Mouse (Mus musculus) hindbrain, embryonic 14.5 days (tissue): Measurements from ENCODE around the gene Tmem116. TPM values are rescaled to one million over a fixed set of nuclear protein-coding genes. Genes with fewer than 3 reads are reported as not detected.

Experiments
- ATAC-seq: fragments of 200-750 bp; cut with Nextera tagmentation; 2 replicates; pipeline ENCODE4 v1.8.0; 2017; ENCODE audit warnings: moderate number of reproducible peaks, mild to moderate bottlenecking, moderate TSS enrichment, moderate library complexity; ENCODE audit not compliant: low FRiP score
- DNase-seq: peaks from one replicate; pipeline ENCODE4 v3.0.0-alpha.2; 2015; ENCODE audit warnings: low spot score
- H3K27ac ChIP-seq: fragments of 300-500 bp; sonication (generic); 2 replicates; pipeline ENCODE4 v1.5.1; 2014; ENCODE audit warnings: mild to moderate bottlenecking, moderate library complexity
- H3K27me3 ChIP-seq: fragments of 300-500 bp; sonication (generic); 2 replicates; pipeline ENCODE4 v1.6.1; 2014; ENCODE audit warnings: mild to moderate bottlenecking, low read length, mixed read lengths; ENCODE audit not compliant: control insufficient read depth, insufficient read depth
- H3K36me3 ChIP-seq: fragments of 300-500 bp; sonication (generic); replicated peaks from 2 replicates; pipeline ENCODE4 v1.6.1; 2014; ENCODE audit not compliant: control insufficient read depth, insufficient read depth
- H3K4me1 ChIP-seq: fragments of 300-500 bp; sonication (generic); replicated peaks from 2 replicates; pipeline ENCODE4 v1.6.1; 2014; ENCODE audit warnings: antibody characterized with exemption, low read length, mixed read lengths; ENCODE audit not compliant: control insufficient read depth, insufficient read depth
- H3K4me2 ChIP-seq: fragments of 300-500 bp; sonication (generic); replicated peaks from 2 replicates; pipeline ENCODE4 v1.6.1; 2014; ENCODE audit warnings: mild to moderate bottlenecking, moderate library complexity
- H3K4me3 ChIP-seq: fragments of 300-500 bp; sonication (generic); replicated peaks from 2 replicates; pipeline ENCODE4 v1.5.1; 2014; ENCODE audit warnings: mild to moderate bottlenecking, low read length
- H3K9ac ChIP-seq: fragments of 300-500 bp; sonication (generic); 2 replicates; pipeline ENCODE4 v1.6.1; 2014
- H3K9me3 ChIP-seq: fragments of 300-500 bp; sonication (generic); 2 replicates; pipeline ENCODE4 v1.6.1; 2016; ENCODE audit warnings: low read length; ENCODE audit not compliant: control insufficient read depth
- WGBS: fragments of 180-500 bp; shearing (Covaris S2); extraction: QIAGEN DNeasy Blood & Tissue Kit; methylation state at CpG from one replicate; pipeline ENCODE4 v1.1.7; 2014; 5-methylcytosine and 5-hydroxymethylcytosine counted together
- polyA plus RNA-seq: library from polyadenylated mRNA; unstranded; fragments of >200 nt; fragmentation: Nextera tagmentation; extraction: Ambion mirVana; gene quantifications from 2 replicates; pipeline ENCODE4 v1.2.1, GENCODE M21; 2014

Gene Tmem116
- polyA plus RNA-seq, result 1.2 and 1.9 TPM in 2 replicates

GRCm38 (mm10) chr5:121451644-121452025, at the start of gene Tmem116:
Tmem116 (plus strand) TSS chr5:121451893.
- peak; percentile 45 for DNase-seq
- WGBS, result under 1% methylated on average over 17 of the region's 17 CpGs
- peaks cover 33% of the 10 kb centered on the region for H3K36me3 ChIP-seq
- peak within 1 kb of the TSS; percentile 95 for H3K9ac ChIP-seq
- peak within 1 kb of the TSS; percentile 97 for H3K4me3 ChIP-seq
- no peaks in the 10 kb centered on the region for H3K9me3 ChIP-seq
- peaks cover 24% of the 10 kb centered on the region for H3K4me1 ChIP-seq
- H3K27me3 ChIP-seq, result no peaks in the 10 kb centered on the region
- H3K27ac ChIP-seq, result peak within 1 kb of the TSS; percentile 97
- ATAC-seq, result peak; percentile 46; the same call in 1 of the 2 replicates
- H3K4me2 ChIP-seq, result peak within 1 kb of the TSS; percentile 88

- peaks cover 77% of the 10 kb centered on the region for H3K36me3 ChIP-seq
- H3K4me1 ChIP-seq, result no peaks in the 10 kb centered on the region
- no peak for ATAC-seq
- DNase-seq, result no peak
- no peak overlapping the region for H3K27ac ChIP-seq
- no peak overlapping the region for H3K9ac ChIP-seq
- no peak overlapping the region for H3K4me3 ChIP-seq
- H3K9me3 ChIP-seq, result no peaks in the 10 kb centered on the region
- no peak overlapping the region for H3K4me2 ChIP-seq
- H3K27me3 ChIP-seq, result no peaks in the 10 kb centered on the region
- 94% methylated on average over 8 of the region's 8 CpGs for WGBS
These were observed 43.8 kb upstream of the Tmem116 start for GRCm38 (mm10) chr5:121407856-121408255.

GRCm38 (mm10) chr5:121410975-121411374, 40.7 kb upstream of the Tmem116 start:
- Histone ChIP-seq H3K9me3 (no peaks in the 10 kb centered on the region), H3K4me3 (no peak overlapping the region), H3K4me2 (no peak overlapping the region), H3K4me1 (no peaks in the 10 kb centered on the region), H3K9ac (no peak overlapping the region), H3K27ac (no peak overlapping the region), H3K27me3 (no peaks in the 10 kb centered on the region), H3K36me3 (peaks cover 90% of the 10 kb centered on the region)
- no peak for ATAC-seq
- no peak for DNase-seq
- WGBS, result 97% methylated on average over 4 of the region's 4 CpGs

GRCm38 (mm10) chr5:121420721-121421120, 31.0 kb upstream of the Tmem116 start:
- no peak for DNase-seq
- Histone ChIP-seq H3K27ac (no peak overlapping the region), H3K9me3 (no peaks in the 10 kb centered on the region), H3K36me3 (peaks cover 100% of the 10 kb centered on the region), H3K9ac (no peak overlapping the region), H3K27me3 (no peaks in the 10 kb centered on the region), H3K4me1 (no peaks in the 10 kb centered on the region), H3K4me2 (no peak overlapping the region), H3K4me3 (no peak overlapping the region)
- WGBS, result 94% methylated on average over 9 of the region's 9 CpGs
- no peak for ATAC-seq

- Histone ChIP-seq H3K9me3 (no peaks in the 10 kb centered on the region), H3K27me3 (no peaks in the 10 kb centered on the region), H3K4me3 (no peak overlapping the region), H3K4me2 (no peak overlapping the region), H3K4me1 (no peaks in the 10 kb centered on the region), H3K36me3 (peaks cover 100% of the 10 kb centered on the region), H3K27ac (no peak overlapping the region), H3K9ac (no peak overlapping the region)
- ATAC-seq (no peak), DNase-seq (no peak)
- WGBS, result 96% methylated on average over 6 of the region's 6 CpGs
These were observed 28.9 kb upstream of the Tmem116 start for GRCm38 (mm10) chr5:121422787-121423186.

GRCm38 (mm10) chr5:121423297-121423696, 28.4 kb upstream of the Tmem116 start:
- Histone ChIP-seq H3K9ac (no peak overlapping the region), H3K4me3 (no peak overlapping the region), H3K4me2 (no peak overlapping the region), H3K4me1 (no peaks in the 10 kb centered on the region), H3K36me3 (peaks cover 100% of the 10 kb centered on the region), H3K9me3 (no peaks in the 10 kb centered on the region), H3K27ac (no peak overlapping the region), H3K27me3 (no peaks in the 10 kb centered on the region)
- 91% methylated on average over 10 of the region's 10 CpGs for WGBS
- no peak for ATAC-seq
- DNase-seq, result no peak

- H3K4me2 ChIP-seq, result no peak overlapping the region
- no peaks in the 10 kb centered on the region for H3K27me3 ChIP-seq
- H3K27ac ChIP-seq, result no peak overlapping the region
- no peak overlapping the region for H3K9ac ChIP-seq
- DNase-seq (no peak), ATAC-seq (no peak)
- no peak overlapping the region for H3K4me3 ChIP-seq
- no peaks in the 10 kb centered on the region for H3K9me3 ChIP-seq
- H3K4me1 ChIP-seq, result no peaks in the 10 kb centered on the region
- peaks cover 100% of the 10 kb centered on the region for H3K36me3 ChIP-seq
- WGBS, result 86% methylated on average over 3 of the region's 3 CpGs
These were observed 22.7 kb upstream of the Tmem116 start for GRCm38 (mm10) chr5:121428954-121429353.

- WGBS, result 86% methylated on average over 5 of the region's 5 CpGs
- H3K9ac ChIP-seq, result no peak overlapping the region
- no peak for DNase-seq
These were observed 13.6 kb upstream of the Tmem116 start for GRCm38 (mm10) chr5:121438131-121438530.

GRCm38 (mm10) chr5:121438756-121439155, 12.9 kb upstream of the Tmem116 start:
- ATAC-seq, result no peak

More at GRCm38 (mm10) chr5:121438131-121438530, 13.6 kb upstream of the Tmem116 start:
- peaks cover 98% of the 10 kb centered on the region for H3K36me3 ChIP-seq
- no peak for ATAC-seq
- no peak overlapping the region for H3K27ac ChIP-seq
- no peaks in the 10 kb centered on the region for H3K9me3 ChIP-seq
- H3K4me1 ChIP-seq, result no peaks in the 10 kb centered on the region
- no peak overlapping the region for H3K4me3 ChIP-seq
- H3K27me3 ChIP-seq, result no peaks in the 10 kb centered on the region
- no peak overlapping the region for H3K4me2 ChIP-seq

GRCm38 (mm10) chr5:121443548-121443947, 8.1 kb upstream of the Tmem116 start:
- ATAC-seq, result no peak
- H3K4me3 ChIP-seq, result no peak overlapping the region
- H3K27me3 ChIP-seq, result no peaks in the 10 kb centered on the region
- H3K36me3 ChIP-seq, result peaks cover 98% of the 10 kb centered on the region
- no peak overlapping the region for H3K4me2 ChIP-seq
- H3K27ac ChIP-seq, result no peak overlapping the region
- H3K4me1 ChIP-seq, result no peaks in the 10 kb centered on the region
- no peak overlapping the region for H3K9ac ChIP-seq
- DNase-seq, result peak; percentile 45
- H3K9me3 ChIP-seq, result no peaks in the 10 kb centered on the region
- WGBS, result 93% methylated on average over 3 of the region's 3 CpGs

More at GRCm38 (mm10) chr5:121438756-121439155, 12.9 kb upstream of the Tmem116 start:
- Histone ChIP-seq H3K36me3 (peaks cover 98% of the 10 kb centered on the region), H3K4me3 (no peak overlapping the region), H3K9me3 (no peaks in the 10 kb centered on the region), H3K27me3 (no peaks in the 10 kb centered on the region), H3K9ac (no peak overlapping the region), H3K4me2 (no peak overlapping the region), H3K4me1 (no peaks in the 10 kb centered on the region), H3K27ac (no peak overlapping the region)
- 93% methylated on average over 11 of the region's 11 CpGs for WGBS
- DNase-seq, result no peak
